Mouse (Mus musculus): ENCODE results near the gene Cachd1. TPM values are rescaled to one million over a fixed set of nuclear protein-coding genes. Genes with fewer than 3 reads are reported as not detected.

Gene Cachd1
- total and polyA plus RNA-seq, 2 experiments from 2014 or later, result 15.3 to 30.3 TPM

GRCm38 (mm10) chr4:100811057-100811695, 34.7 kb downstream of the Cachd1 start:
- no peak for DNase-seq (ENCODE audit: low spot score)

GRCm38 (mm10) chr4:100811802-100812510, 35.5 kb downstream of the Cachd1 start:
- DNase-seq (ENCODE audit: low spot score) (no peak), ATAC-seq (no peak)
- H3K27ac ChIP-seq, result peak overlapping the region; percentile 29
- no peak overlapping the region for H3K9ac ChIP-seq (replicated peaks; ENCODE audit: low read length)
- TF ChIP-seq CTCF (IDR thresholded peaks at IDR 0.05; ENCODE audit: low read depth), result no peak
- H3K4me2 ChIP-seq (ENCODE audit: low read depth, low read length), result peak overlapping the region; percentile 29; the same call in 1 of the 2 replicates
- no peak overlapping the region for H3K4me3 ChIP-seq (ENCODE audit: low read length)
- peaks cover 4% of the 10 kb centered on the region; the same call in 1 of the 2 replicates for H3K4me1 ChIP-seq (ENCODE audit: insufficient read depth, low read length)
- WGBS, result 29% methylated on average over 8 of the region's 8 CpGs
- no peaks in the 10 kb centered on the region for H3K36me3 ChIP-seq (ENCODE audit: insufficient read depth, low read length)
- no peaks in the 10 kb centered on the region for H3K27me3 ChIP-seq (ENCODE audit: insufficient read depth, low read length)
- no peaks in the 10 kb centered on the region for H3K9me3 ChIP-seq (ENCODE audit: low read length)

More at GRCm38 (mm10) chr4:100811057-100811695, 34.7 kb downstream of the Cachd1 start:
- Histone ChIP-seq H3K9me3 (ENCODE audit: low read length) (no peaks in the 10 kb centered on the region), H3K4me2 (ENCODE audit: low read depth, low read length) (peak overlapping the region; percentile 29; the same call in 1 of the 2 replicates), H3K27ac (no peak overlapping the region), H3K4me1 (ENCODE audit: insufficient read depth, low read length) (peaks cover 4% of the 10 kb centered on the region; the same call in 1 of the 2 replicates), H3K9ac (replicated peaks; ENCODE audit: low read length) (no peak overlapping the region), H3K27me3 (ENCODE audit: insufficient read depth, low read length) (no peaks in the 10 kb centered on the region), H3K36me3 (ENCODE audit: insufficient read depth, low read length) (no peaks in the 10 kb centered on the region), H3K4me3 (ENCODE audit: low read length) (no peak overlapping the region)
- TF ChIP-seq CTCF (IDR thresholded peaks at IDR 0.05; ENCODE audit: low read depth), result no peak
- ATAC-seq, result no peak
- WGBS, result 32% methylated on average over 5 of the region's 5 CpGs

- H3K27ac ChIP-seq, result no peak overlapping the region
- TF ChIP-seq CTCF (IDR thresholded peaks at IDR 0.05; ENCODE audit: low read depth), result no peak
- ATAC-seq (no peak), DNase-seq (ENCODE audit: low spot score) (no peak)
- no peaks in the 10 kb centered on the region for H3K9me3 ChIP-seq (ENCODE audit: low read length)
- WGBS, result 82% methylated on average over 2 of the region's 2 CpGs
- no peak overlapping the region for H3K9ac ChIP-seq (replicated peaks; ENCODE audit: low read length)
- H3K27me3 ChIP-seq (ENCODE audit: insufficient read depth, low read length), result no peaks in the 10 kb centered on the region
- H3K4me2 ChIP-seq (ENCODE audit: low read depth, low read length), result no peak overlapping the region
- no peaks in the 10 kb centered on the region for H3K36me3 ChIP-seq (ENCODE audit: insufficient read depth, low read length)
- peaks cover 4% of the 10 kb centered on the region; the same call in 1 of the 2 replicates for H3K4me1 ChIP-seq (ENCODE audit: insufficient read depth, low read length)
- H3K4me3 ChIP-seq (ENCODE audit: low read length), result no peak overlapping the region
Measured at GRCm38 (mm10) chr4:100813767-100814461, 37.4 kb downstream of the Cachd1 start.

GRCm38 (mm10) chr4:100819238-100819637, 42.8 kb downstream of the Cachd1 start:
- Histone ChIP-seq H3K36me3 (ENCODE audit: insufficient read depth, low read length) (no peaks in the 10 kb centered on the region), H3K4me1 (ENCODE audit: insufficient read depth, low read length) (no peaks in the 10 kb centered on the region), H3K4me3 (ENCODE audit: low read length) (no peak overlapping the region), H3K27me3 (ENCODE audit: insufficient read depth, low read length) (no peaks in the 10 kb centered on the region), H3K27ac (no peak overlapping the region), H3K4me2 (ENCODE audit: low read depth, low read length) (no peak overlapping the region), H3K9ac (replicated peaks; ENCODE audit: low read length) (no peak overlapping the region), H3K9me3 (ENCODE audit: low read length) (no peaks in the 10 kb centered on the region)
- no peak for DNase-seq (ENCODE audit: low spot score)
- 96% methylated on average over 3 of the region's 3 CpGs for WGBS
- peak; percentile 56; the same call in 1 of the 2 replicates for ATAC-seq
- TF ChIP-seq CTCF (IDR thresholded peaks at IDR 0.05; ENCODE audit: low read depth), result no peak

GRCm38 (mm10) chr4:100822526-100822925, 46.1 kb downstream of the Cachd1 start:
- no peak overlapping the region for H3K27ac ChIP-seq
- H3K36me3 ChIP-seq (ENCODE audit: insufficient read depth, low read length), result no peaks in the 10 kb centered on the region
- DNase-seq (ENCODE audit: low spot score) (no peak), ATAC-seq (no peak)
- no peaks in the 10 kb centered on the region for H3K9me3 ChIP-seq (ENCODE audit: low read length)
- H3K9ac ChIP-seq (replicated peaks; ENCODE audit: low read length), result no peak overlapping the region
- H3K4me3 ChIP-seq (ENCODE audit: low read length), result no peak overlapping the region
- H3K4me2 ChIP-seq (ENCODE audit: low read depth, low read length), result no peak overlapping the region
- TF ChIP-seq CTCF (IDR thresholded peaks at IDR 0.05; ENCODE audit: low read depth), result no peak
- 80% methylated on average over 7 of the region's 7 CpGs for WGBS
- H3K27me3 ChIP-seq (ENCODE audit: insufficient read depth, low read length), result no peaks in the 10 kb centered on the region
- no peaks in the 10 kb centered on the region for H3K4me1 ChIP-seq (ENCODE audit: insufficient read depth, low read length)

GRCm38 (mm10) chr4:100827374-100827773, 50.9 kb downstream of the Cachd1 start:
- peaks cover 5% of the 10 kb centered on the region; the same call in 1 of the 2 replicates for H3K4me1 ChIP-seq (ENCODE audit: insufficient read depth, low read length)
- DNase-seq (ENCODE audit: low spot score) (no peak), ATAC-seq (no peak)
- H3K4me3 ChIP-seq (ENCODE audit: low read length), result no peak overlapping the region
- H3K36me3 ChIP-seq (ENCODE audit: insufficient read depth, low read length), result no peaks in the 10 kb centered on the region
- 27% methylated on average over 5 of the region's 5 CpGs for WGBS
- no peaks in the 10 kb centered on the region for H3K9me3 ChIP-seq (ENCODE audit: low read length)
- no peak overlapping the region for H3K9ac ChIP-seq (replicated peaks; ENCODE audit: low read length)
- H3K4me2 ChIP-seq (ENCODE audit: low read depth, low read length), result no peak overlapping the region
- H3K27ac ChIP-seq, result no peak overlapping the region
- TF ChIP-seq CTCF (IDR thresholded peaks at IDR 0.05; ENCODE audit: low read depth), result no peak
- H3K27me3 ChIP-seq (ENCODE audit: insufficient read depth, low read length), result no peaks in the 10 kb centered on the region

Measured in hindbrain, postnatal 0 days (tissue).